Mouse (Mus musculus) activated CD4-positive, CD25-positive, alpha-beta regulatory T cell, adult 4 months (primary cell): ENCODE results near the gene Shbg. TPM values are rescaled to one million over a fixed set of nuclear protein-coding genes. Genes with fewer than 3 reads are reported as not detected.

Source experiments
- polyA plus RNA-seq, 2 experiments: library from polyadenylated mRNA; unstranded; fragments of 100-300 nt; shearing (Covaris generic); gene quantifications; one replicate each; pipeline ENCODE4 v1.2.1; 2017

Gene Shbg
- polyA plus RNA-seq, 2 experiments from 2014 or later, result not detected

Other genes starting within 250 kb of the Shbg start
- 10 to 100 TPM; 58.7 to 62.7 TPM for gene Chd3, start 248.5 kb downstream of the Shbg start, polyA plus RNA-seq
- gene Naa38, start 222.4 kb downstream of the Shbg start, polyA plus RNA-seq, result 100 to 1,000 TPM; 146 TPM
- 10 to 100 TPM in 1 of 2 experiments, 1 to 10 TPM in 1; 9.4 to 17.9 TPM for gene Cyb5d1, start 222.3 kb downstream of the Shbg start, polyA plus RNA-seq
- under 1 TPM; 0.22 to 0.51 TPM for gene Tmem88, start 219.7 kb downstream of the Shbg start, polyA plus RNA-seq
- gene Kdm6b, start 204.2 kb downstream of the Shbg start, polyA plus RNA-seq, result 10 to 100 TPM; 23.6 to 28.3 TPM
- gene Dnah2, start 68.8 kb downstream of the Shbg start, polyA plus RNA-seq, result under 1 TPM in 1 of 2 experiments, not detected in 1; 0.19 TPM
- under 1 TPM in 1 of 2 experiments, not detected in 1; 0.17 TPM for gene Efnb3, start 57.7 kb downstream of the Shbg start, polyA plus RNA-seq
- 10 to 100 TPM; 25.6 to 27.6 TPM for gene Wrap53, start 37.6 kb downstream of the Shbg start, polyA plus RNA-seq
- gene Trp53, start 37.5 kb downstream of the Shbg start, polyA plus RNA-seq, result 100 to 1,000 TPM; 231 to 302 TPM
- gene Atp1b2, start 12.0 kb downstream of the Shbg start, polyA plus RNA-seq, result under 1 TPM in 1 of 2 experiments, not detected in 1; 0.46 TPM
- not detected for gene Sat2, start 4.1 kb upstream of the Shbg start, polyA plus RNA-seq
- 1 to 10 TPM; 6.5 to 7.1 TPM for gene Fxr2, start 15.1 kb upstream of the Shbg start, polyA plus RNA-seq
- not detected for gene Sox15, start 37.4 kb upstream of the Shbg start, polyA plus RNA-seq
- gene Mpdu1, start 44.7 kb upstream of the Shbg start, polyA plus RNA-seq, result 10 to 100 TPM; 41.3 to 59.7 TPM
- 1 to 10 TPM; 3.3 to 5.3 TPM for gene Cd68, start 48.2 kb upstream of the Shbg start, polyA plus RNA-seq
- 100 to 1,000 TPM; 202 to 297 TPM for gene Eif4a1, start 54.5 kb upstream of the Shbg start, polyA plus RNA-seq
- 10 to 100 TPM; 32.7 to 33.0 TPM for gene Senp3, start 64.2 kb upstream of the Shbg start, polyA plus RNA-seq
- not detected for gene Tnfsf13, start 67.9 kb upstream of the Shbg start, polyA plus RNA-seq
- gene Tnfsf12, start 77.9 kb upstream of the Shbg start, polyA plus RNA-seq, result not detected
- not detected for gene Tnfsfm13, start 78.2 kb upstream of the Shbg start, polyA plus RNA-seq
- gene Polr2a, start 140.7 kb upstream of the Shbg start, polyA plus RNA-seq, result 10 to 100 TPM; 24.0 to 28.8 TPM
- gene Slc35g3, start 144.1 kb upstream of the Shbg start, polyA plus RNA-seq, result not detected
- 1 to 10 TPM; 7.8 to 8.1 TPM for gene Zbtb4, start 148.0 kb upstream of the Shbg start, polyA plus RNA-seq
- 1 to 10 TPM in 1 of 2 experiments, under 1 TPM in 1; 0.66 to 4.1 TPM for gene Chrnb1, start 178.0 kb upstream of the Shbg start, polyA plus RNA-seq
- not detected for gene Fgf11, start 184.0 kb upstream of the Shbg start, polyA plus RNA-seq
- gene Tmem102, start 187.7 kb upstream of the Shbg start, polyA plus RNA-seq, result not detected
- gene Gm39566, start 197.4 kb upstream of the Shbg start, polyA plus RNA-seq, result under 1 TPM in 1 of 2 experiments, not detected in 1; 0.08 TPM
- not detected for gene Spem2, start 200.6 kb upstream of the Shbg start, polyA plus RNA-seq
- gene Spem1, start 204.3 kb upstream of the Shbg start, polyA plus RNA-seq, result not detected
- under 1 TPM; 0.59 to 0.66 TPM for gene Nlgn2, start 219.9 kb upstream of the Shbg start, polyA plus RNA-seq
- 100 to 1,000 TPM; 127 to 138 TPM for gene Tmem256, start 220.6 kb upstream of the Shbg start, polyA plus RNA-seq
- gene Plscr3, start 228.5 kb upstream of the Shbg start, polyA plus RNA-seq, result 10 to 100 TPM; 15.4 to 17.5 TPM
- gene Tnk1, start 240.8 kb upstream of the Shbg start, polyA plus RNA-seq, result not detected